Mouse (Mus musculus): ENCODE results near the gene Mbtps2. TPM values are rescaled to one million over a fixed set of nuclear protein-coding genes. Genes with fewer than 3 reads are reported as not detected.

Gene Mbtps2
- polyA plus RNA-seq (2012; ENCODE audit: insufficient read depth, insufficient read length, low replicate concordance, missing spikeins), result not detected in 2 replicates

DNA sequence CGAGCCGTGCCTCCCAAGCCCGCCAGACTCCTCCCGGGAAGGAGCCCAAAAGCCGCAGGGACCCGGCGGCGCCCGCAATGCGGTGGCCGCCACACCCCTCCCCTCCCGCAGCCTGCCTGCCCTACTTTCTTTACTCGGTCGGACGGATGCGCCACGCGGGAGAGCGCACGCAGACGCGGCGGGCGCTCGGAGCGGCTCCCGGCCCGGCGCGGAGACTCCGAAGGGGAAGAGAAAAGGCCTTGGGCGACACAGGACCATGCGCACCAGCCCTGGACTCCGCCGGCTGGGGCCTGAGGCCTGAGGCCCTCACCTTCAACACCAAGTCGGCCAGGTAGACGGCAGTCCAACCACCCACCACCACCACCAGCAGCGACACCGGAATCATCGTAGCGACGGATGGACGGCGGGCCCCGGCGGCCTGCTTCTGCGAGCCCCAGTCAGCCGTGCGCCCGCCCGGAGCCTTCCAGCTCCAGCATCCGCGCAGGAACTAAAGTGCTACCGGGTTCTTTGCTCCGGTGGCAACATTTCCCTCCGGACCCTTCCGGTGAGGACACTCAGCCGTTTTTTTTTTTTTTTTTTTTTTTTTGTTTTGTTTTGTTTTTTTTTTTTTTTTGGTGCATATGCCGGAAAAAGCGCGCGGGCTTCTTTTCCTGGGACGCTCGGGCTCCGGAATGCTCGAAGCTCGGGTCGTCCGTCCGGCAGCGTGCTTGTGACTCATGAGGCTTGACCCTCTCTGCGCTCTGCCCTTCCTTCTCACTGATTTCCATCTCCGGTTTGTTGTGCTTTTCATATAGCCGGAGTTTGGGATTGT is at the start of gene Mbtps2:
TSS of gene Mbtps2 (minus strand) at position 530 of the 811 bp plus-strand sequence.
- no peaks in the 10 kb centered on the region for H3K4me1 ChIP-seq (ENCODE audit: control insufficient read depth, insufficient read depth, low read length)
- TF ChIP-seq POLR2A (IDR thresholded peaks at IDR 0.05; ENCODE audit: insufficient read depth, low read depth, low read length), result 0 out of 2 replicates have a peak, but pooled peaks have one; percentile 12
- TF ChIP-seq CTCF (IDR thresholded peaks at IDR 0.05; ENCODE audit: insufficient read depth, low read depth, low read length), result no peak
- peak within 1 kb of the TSS; percentile 99 for H3K4me3 ChIP-seq (ENCODE audit: insufficient read depth, low read depth, low read length)
- H3K27ac ChIP-seq (ENCODE audit: insufficient read depth, low read depth, low read length), result peak within 1 kb of the TSS; percentile 98
- WGBS, result 16% methylated on average over 74 of the region's 74 CpGs

DNA sequence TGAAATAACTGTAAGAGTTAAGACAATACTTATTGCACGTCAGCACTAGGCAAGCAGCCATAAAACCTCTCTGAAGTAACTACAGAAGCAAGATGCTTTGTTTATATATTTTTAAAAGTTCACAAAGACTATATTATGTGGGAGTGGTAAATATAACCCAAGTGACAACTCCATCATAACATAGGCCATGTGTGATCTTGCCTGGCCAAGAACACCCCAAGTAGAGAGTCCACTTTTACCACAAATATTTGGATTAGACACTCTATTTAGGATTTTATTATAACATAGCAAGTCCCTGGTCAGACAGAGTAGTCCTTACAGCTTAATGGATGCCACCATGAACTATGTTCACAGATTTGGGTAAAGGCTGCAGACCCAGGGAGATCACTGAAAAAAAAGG is 47.9 kb upstream of the Mbtps2 start:
- TF ChIP-seq POLR2A (IDR thresholded peaks at IDR 0.05; ENCODE audit: insufficient read depth, low read depth, low read length) (no peak), CTCF (IDR thresholded peaks at IDR 0.05; ENCODE audit: insufficient read depth, low read depth, low read length) (no peak)
- Histone ChIP-seq H3K4me3 (ENCODE audit: insufficient read depth, low read depth, low read length) (no peak overlapping the region), H3K27ac (ENCODE audit: insufficient read depth, low read depth, low read length) (no peak overlapping the region), H3K4me1 (ENCODE audit: control insufficient read depth, insufficient read depth, low read length) (no peaks in the 10 kb centered on the region)
- 57% methylated on average over 1 of the region's 1 CpGs for WGBS

DNA sequence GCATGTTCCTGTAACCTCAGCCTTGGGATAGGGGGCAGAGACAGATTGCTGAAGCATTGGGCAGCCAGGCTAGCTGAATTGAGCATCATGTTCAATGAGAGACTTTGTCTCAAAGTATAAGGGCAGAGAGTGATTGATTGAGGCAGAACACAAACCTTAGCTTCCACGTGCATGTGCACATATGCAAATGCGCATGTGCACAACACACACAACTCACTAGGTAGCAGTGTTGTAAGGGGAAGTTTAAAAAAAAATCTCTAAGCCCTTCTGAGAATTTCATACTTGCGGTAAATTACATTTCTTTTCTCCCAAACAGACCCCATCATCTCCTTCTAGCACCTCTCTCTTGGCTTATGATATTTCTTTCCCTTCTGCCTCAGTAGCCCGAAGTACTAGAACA is 46.2 kb upstream of the Mbtps2 start:
- TF ChIP-seq CTCF (IDR thresholded peaks at IDR 0.05; ENCODE audit: insufficient read depth, low read depth, low read length), result no peak
- no peak for TF ChIP-seq POLR2A (IDR thresholded peaks at IDR 0.05; ENCODE audit: insufficient read depth, low read depth, low read length)
- H3K27ac ChIP-seq (ENCODE audit: insufficient read depth, low read depth, low read length), result no peak overlapping the region
- 85% methylated on average over 4 of the region's 4 CpGs for WGBS
- no peaks in the 10 kb centered on the region for H3K4me1 ChIP-seq (ENCODE audit: control insufficient read depth, insufficient read depth, low read length)
- no peak overlapping the region for H3K4me3 ChIP-seq (ENCODE audit: insufficient read depth, low read depth, low read length)

DNA sequence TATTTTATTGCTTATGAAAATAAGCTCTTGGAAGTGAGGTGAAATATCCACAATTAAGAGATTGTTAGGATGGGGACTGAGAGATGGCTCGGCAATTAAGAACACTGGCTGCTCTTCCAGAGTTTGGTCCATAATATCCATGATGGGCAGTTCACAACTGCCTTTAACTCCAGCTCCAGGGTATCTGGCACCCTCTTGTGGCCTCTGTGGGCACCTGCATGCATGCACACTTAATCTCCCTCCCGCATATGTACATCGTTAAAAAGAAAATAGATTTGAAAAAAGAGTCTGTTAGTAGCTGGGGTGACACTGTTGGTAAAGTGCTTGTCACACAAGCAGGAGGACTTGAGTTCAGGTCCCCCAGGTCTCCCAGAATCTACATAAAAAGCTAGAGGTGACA is 45.8 kb upstream of the Mbtps2 start:
- no peaks in the 10 kb centered on the region for H3K4me1 ChIP-seq (ENCODE audit: control insufficient read depth, insufficient read depth, low read length)
- 23% methylated on average over 3 of the region's 3 CpGs for WGBS
- H3K4me3 ChIP-seq (ENCODE audit: insufficient read depth, low read depth, low read length), result no peak overlapping the region
- no peak overlapping the region for H3K27ac ChIP-seq (ENCODE audit: insufficient read depth, low read depth, low read length)
- no peak for TF ChIP-seq POLR2A (IDR thresholded peaks at IDR 0.05; ENCODE audit: insufficient read depth, low read depth, low read length)
- no peak for TF ChIP-seq CTCF (IDR thresholded peaks at IDR 0.05; ENCODE audit: insufficient read depth, low read depth, low read length)

DNA sequence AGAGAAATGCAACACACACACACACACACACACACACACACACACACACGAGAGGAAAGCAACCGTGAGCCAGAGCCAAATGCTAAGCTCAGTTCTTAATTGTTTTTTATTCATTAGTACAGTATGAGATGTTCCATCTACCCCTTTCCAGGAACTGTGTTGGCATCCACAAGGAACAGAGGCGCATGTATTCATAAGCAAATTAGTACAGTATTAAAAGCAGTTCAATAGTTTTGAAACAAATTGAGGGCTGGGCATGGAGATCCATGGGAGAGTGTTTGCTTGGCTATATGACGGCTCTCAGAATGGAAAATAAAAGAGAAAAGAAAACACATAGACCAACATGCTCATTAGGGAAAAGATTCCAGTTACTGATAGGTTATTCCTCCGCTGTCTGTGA is 44.3 kb upstream of the Mbtps2 start:
- Histone ChIP-seq H3K4me3 (ENCODE audit: insufficient read depth, low read depth, low read length) (no peak overlapping the region), H3K4me1 (ENCODE audit: control insufficient read depth, insufficient read depth, low read length) (no peaks in the 10 kb centered on the region), H3K27ac (ENCODE audit: insufficient read depth, low read depth, low read length) (no peak overlapping the region)
- TF ChIP-seq CTCF (IDR thresholded peaks at IDR 0.05; ENCODE audit: insufficient read depth, low read depth, low read length), result no peak
- TF ChIP-seq POLR2A (IDR thresholded peaks at IDR 0.05; ENCODE audit: insufficient read depth, low read depth, low read length), result no peak
- WGBS, result 55% methylated on average over 5 of the region's 5 CpGs

DNA sequence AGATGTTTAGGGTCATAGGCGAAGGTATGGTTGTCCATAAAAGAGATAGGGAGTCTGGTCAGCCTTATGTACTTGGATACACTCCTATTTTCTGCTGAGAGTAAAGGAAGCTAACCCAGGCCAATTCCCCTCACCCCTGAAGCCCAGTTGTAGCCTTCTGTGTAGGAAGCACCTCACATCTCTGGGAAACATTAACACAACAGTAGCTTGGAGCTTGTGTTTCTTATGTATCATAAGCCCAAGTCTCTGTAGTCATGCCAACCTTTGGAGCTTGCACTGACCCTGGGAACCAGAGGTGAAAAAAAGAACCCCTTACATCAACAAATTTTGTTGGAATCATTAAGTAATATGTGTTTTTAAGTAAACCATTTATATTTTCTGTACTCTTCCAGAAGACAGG is 38.7 kb upstream of the Mbtps2 start:
- H3K4me1 ChIP-seq (ENCODE audit: control insufficient read depth, insufficient read depth, low read length), result no peaks in the 10 kb centered on the region
- H3K27ac ChIP-seq (ENCODE audit: insufficient read depth, low read depth, low read length), result no peak overlapping the region
- no peak overlapping the region for H3K4me3 ChIP-seq (ENCODE audit: insufficient read depth, low read depth, low read length)
- TF ChIP-seq POLR2A (IDR thresholded peaks at IDR 0.05; ENCODE audit: insufficient read depth, low read depth, low read length) (no peak), CTCF (IDR thresholded peaks at IDR 0.05; ENCODE audit: insufficient read depth, low read depth, low read length) (no peak)
- 62% methylated on average over 1 of the region's 1 CpGs for WGBS

DNA sequence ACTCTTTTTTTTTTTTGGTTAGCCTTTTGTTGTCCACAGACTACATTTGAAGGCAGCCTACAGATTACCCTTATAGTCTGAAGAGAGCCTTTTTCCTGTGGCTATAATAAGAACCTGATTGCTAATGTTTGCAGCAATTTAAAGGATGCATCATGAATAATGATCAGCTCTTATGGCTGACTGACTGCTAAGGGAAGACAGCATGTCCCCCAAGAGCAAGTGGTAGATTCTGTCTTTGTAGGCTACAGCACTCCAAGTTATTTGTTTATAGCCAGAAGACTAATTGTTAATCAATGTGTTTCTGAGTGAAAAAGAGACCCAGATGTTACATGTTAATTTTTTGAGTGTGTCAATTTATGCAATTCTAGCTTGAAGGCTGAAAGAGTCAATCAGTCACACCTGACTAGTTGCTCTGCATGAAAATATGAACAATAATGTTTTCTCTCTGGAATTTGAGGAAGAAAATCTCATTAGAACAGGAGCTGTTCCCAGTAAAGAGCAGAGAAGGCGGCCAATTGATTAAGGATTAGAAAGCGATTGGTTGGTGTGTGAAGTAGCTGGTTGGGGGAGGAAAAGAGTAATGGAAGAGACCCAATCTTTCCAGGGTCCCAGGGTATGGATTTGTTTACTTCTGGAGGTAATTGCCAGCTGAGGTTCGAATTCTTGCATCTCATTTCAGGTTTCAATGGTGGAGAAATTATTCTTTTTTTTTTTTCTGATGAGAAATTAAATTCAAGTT is 35.3 kb upstream of the Mbtps2 start:
- TF ChIP-seq CTCF (IDR thresholded peaks at IDR 0.05; ENCODE audit: insufficient read depth, low read depth, low read length) (no peak), POLR2A (IDR thresholded peaks at IDR 0.05; ENCODE audit: insufficient read depth, low read depth, low read length) (no peak)
- no peak overlapping the region for H3K4me3 ChIP-seq (ENCODE audit: insufficient read depth, low read depth, low read length)
- no peaks in the 10 kb centered on the region for H3K4me1 ChIP-seq (ENCODE audit: control insufficient read depth, insufficient read depth, low read length)
- H3K27ac ChIP-seq (ENCODE audit: insufficient read depth, low read depth, low read length), result no peak overlapping the region
- WGBS, result 55% methylated on average over 3 of the region's 3 CpGs

DNA sequence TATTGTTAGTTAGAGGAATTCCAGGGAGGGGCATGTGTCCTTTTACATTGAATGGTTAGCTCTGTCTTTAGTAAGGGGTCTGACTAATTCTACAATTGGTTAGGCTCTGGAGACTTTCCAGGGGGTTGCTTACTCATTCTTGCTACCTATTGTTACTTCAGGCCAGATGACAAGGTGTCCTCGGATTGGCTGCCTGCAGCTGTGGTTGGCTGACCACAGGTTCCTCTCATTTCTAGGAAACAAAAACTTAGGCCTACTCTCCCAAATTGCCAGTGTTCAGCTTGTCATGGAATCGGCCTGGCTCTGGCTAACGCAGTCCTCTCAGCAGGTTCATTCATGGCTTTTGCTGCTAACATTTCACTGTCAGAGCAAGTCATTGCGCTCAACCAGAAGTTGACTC is 31.8 kb upstream of the Mbtps2 start:
- Histone ChIP-seq H3K27ac (ENCODE audit: insufficient read depth, low read depth, low read length) (no peak overlapping the region), H3K4me3 (ENCODE audit: insufficient read depth, low read depth, low read length) (no peak overlapping the region), H3K4me1 (ENCODE audit: control insufficient read depth, insufficient read depth, low read length) (no peaks in the 10 kb centered on the region)
- no peak for TF ChIP-seq POLR2A (IDR thresholded peaks at IDR 0.05; ENCODE audit: insufficient read depth, low read depth, low read length)
- no peak for TF ChIP-seq CTCF (IDR thresholded peaks at IDR 0.05; ENCODE audit: insufficient read depth, low read depth, low read length)
- 77% methylated on average over 4 of the region's 4 CpGs for WGBS

DNA sequence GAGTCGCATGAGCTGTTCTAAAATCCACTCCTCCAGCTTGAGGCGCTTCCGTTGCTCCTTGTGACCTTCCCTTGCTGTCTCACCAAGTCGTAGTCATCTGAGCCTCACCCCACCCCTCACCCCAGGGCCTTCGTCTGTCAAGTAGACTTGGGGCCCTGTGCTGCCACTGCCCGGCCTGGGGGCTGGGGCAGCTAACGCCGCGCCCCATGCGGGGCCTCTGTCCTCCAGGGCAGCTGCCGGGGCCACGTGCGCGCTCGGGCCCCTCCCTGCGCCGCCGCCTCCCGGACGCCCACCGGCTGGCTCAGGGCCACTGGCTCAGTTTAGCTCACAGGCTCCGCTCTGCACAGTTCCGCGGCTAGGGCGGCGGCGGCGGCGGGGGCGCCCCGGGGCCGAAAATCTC is 14.4 kb upstream of the Mbtps2 start:
- Histone ChIP-seq H3K4me1 (ENCODE audit: control insufficient read depth, insufficient read depth, low read length) (0 out of 2 replicates have a peak, but pooled peaks cover 5% of the 10 kb centered on the region), H3K4me3 (ENCODE audit: insufficient read depth, low read depth, low read length) (peak overlapping the region; percentile 3; the same call in 1 of the 2 replicates), H3K27ac (ENCODE audit: insufficient read depth, low read depth, low read length) (no peak overlapping the region)
- TF ChIP-seq POLR2A (IDR thresholded peaks at IDR 0.05; ENCODE audit: insufficient read depth, low read depth, low read length) (no peak), CTCF (IDR thresholded peaks at IDR 0.05; ENCODE audit: insufficient read depth, low read depth, low read length) (no peak)
- WGBS, result 32% methylated on average over 32 of the region's 32 CpGs

Data from olfactory bulb, adult 2 months (tissue).